Mouse (Mus musculus) gastrocnemius, postnatal 4 days (tissue): Measurements from ENCODE around the gene Zfp831. TPM values are rescaled to one million over a fixed set of nuclear protein-coding genes. Genes with fewer than 3 reads are reported as not detected.

Experiments used
- DNase-seq, 2 experiments: peaks; one replicate each; pipeline ENCODE4 v3.0.0; 2021 to 2022; ENCODE audit warnings: low spot score in 2 of 2, mixed read lengths in 2 of 2
- total RNA-seq, 2 experiments: library from RNA; stranded (reverse); gene quantifications; 2 replicates each; pipeline ENCODE4 v1.2.3; 2021

Zfp831 gene
- total RNA-seq, 2 experiments from 2014 or later, result 0.08 to 0.10 TPM

DNA sequence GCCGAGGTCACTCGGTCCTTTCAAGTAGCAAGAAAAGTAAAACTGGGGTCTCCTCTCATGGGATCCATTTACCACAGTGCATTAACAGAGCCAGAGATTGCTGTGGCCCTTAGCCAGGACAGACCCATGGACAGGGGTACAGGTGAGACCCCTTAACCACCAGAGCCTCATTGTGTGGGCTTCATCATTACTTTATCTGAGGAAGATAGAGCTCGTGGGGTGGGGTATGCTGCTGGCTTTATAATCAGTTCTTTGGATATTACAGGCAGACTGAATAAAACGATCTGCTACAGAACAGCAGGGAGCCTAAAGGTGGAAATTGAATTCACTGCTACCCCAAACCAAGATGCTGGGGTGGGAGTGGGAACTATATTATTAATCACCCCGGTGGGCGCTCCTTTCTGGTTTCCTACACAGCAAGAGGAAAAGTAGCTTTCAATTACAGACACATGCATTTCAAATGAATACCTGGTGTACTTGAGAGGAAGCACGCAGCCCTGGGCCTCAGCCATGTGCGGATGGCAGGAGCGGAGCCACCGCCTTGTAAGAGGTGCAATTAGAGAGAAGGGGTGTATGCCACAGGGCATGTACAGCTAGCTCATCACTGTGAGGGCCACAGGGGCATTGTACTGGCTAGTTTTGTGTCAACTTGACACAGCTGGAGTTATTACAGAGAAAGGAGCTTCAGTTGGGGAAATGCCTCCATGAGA lies 83.9 kb downstream of the Zfp831 start:
- no peak for DNase-seq

DNA sequence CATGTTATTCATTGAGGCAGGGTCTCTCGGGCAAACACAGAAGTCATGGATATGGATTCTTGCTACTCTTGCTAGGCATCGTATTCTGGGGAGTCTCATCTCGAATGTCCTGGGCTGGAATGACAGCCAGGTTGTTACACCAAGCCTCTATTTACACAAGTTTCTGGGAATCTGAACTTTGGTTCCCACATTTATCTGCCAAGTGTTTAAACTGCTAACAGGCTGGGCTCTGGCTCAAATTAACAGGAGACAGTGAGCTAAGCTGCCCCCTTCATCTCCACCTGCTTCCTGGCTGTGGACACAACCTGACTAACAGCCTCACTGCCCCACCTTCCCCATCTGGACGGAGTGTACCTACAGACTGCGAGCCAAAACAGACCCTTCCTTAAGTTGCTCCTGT lies 88.6 kb downstream of the Zfp831 start:
- DNase-seq, result no peak

DNA sequence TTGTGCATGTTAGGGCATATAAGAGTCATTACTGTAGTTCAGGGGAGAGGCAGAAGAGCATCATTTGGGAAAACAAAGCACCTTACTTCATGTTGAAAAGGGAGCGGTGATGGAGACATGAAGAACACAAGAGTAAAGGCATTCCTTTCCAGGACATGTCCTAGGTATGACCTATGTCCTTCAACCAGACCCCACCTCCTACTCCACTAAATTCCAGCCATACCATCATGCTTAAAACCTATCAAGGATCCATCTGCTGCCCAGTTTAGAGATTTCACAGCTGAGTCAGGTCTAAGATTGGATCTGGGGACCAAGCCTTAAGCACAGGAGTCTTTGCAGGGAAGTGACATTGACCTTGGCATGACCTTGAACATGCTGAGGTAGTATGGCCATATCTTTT lies 91.9 kb downstream of the Zfp831 start:
- DNase-seq, result no peak

DNA sequence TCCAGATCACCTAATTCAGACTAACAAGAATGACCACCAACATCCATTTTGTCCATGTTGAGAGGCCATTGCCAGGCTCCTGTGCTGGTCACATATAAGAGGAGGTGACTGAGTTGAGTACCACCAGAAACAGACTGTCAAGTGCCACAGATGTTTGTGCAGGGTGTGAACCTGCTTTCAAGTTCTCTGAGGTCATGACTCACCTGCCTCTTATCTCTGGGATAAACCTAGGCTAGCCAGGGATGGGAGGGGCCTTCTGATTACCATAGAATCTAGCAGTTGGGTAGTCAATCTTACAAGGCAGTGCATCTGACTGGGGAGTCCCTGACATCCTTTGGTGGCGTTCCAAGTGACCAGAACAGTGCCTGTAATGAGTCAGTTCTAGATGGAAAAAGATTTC lies 103.8 kb downstream of the Zfp831 start:
- no peak for DNase-seq

DNA sequence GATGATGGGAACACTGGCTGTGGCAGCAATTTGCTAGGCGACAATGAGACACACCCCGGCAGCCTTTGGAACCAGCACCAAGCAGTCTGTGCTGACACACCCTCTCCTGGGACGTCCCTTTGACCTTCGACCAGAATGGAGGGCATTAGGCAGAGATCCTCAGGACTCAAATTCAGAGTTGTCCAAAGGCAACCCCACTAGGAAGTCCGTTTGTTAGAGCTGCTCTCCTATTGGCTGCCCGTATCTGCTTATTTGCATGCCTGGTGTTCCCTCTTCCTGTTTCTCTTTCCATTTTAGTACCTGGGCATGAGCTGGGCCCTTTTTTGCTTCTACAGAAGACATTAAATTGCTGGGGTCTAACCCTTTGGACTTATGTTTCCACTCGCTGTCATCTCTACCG lies 105.0 kb downstream of the Zfp831 start:
- DNase-seq, result no peak

DNA sequence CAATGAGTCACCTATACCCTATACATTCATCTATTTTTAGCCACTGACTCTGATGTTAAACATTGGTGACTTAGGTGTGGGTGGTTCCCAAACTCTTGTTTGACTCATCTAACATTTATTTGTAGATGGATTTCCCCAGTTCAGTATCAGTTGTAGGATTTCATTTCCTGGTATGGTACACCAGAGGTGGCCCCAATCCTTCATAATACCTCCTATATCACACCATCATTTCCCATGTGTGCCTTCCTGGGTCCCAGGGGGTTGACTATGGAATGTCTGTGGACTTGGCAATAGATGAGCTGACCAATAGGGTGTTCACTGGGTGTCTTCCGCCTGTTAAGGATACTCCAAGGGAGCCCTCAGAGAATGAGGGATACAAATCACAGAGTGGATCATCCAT lies 109.9 kb downstream of the Zfp831 start:
- DNase-seq, result no peak

DNA sequence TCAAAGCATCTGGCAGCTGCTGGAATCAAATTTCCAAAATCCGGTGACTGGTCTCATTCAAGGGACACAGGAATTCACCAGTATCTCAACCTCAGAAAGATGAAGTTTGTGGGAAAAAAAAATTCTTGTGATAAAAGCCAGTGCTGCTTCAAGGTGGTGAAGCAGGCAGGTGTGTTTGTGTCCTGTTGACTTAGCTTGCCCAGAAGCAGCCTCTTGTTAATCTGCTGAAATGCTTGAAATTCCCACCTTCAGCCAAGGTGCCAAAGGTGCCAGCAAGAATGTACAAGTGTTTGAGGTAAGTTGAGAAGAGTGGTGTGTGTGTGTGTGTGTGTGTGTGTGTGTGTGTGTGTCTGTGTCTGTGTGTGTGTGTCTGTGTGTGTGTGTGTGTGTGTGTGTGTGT lies 110.9 kb downstream of the Zfp831 start:
- DNase-seq, result no peak

DNA sequence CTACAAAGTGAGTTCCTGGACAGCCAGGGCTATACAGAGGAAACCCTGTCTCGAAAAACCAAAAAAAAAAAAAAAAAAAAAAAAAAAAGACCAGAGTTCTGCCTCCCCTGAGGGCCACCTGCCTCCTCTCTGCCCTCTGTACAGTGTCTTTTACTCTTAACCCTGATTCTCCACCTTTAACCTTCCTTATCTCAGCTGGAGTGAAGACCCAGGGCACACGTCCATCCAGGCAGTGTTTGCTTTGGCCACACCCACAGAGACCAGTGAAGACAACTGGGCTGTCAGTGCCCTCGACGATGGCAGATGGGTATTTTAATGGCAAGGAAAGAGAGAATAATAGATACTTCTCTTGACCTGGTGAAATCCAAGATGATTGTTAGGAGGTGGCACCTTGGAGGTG lies 115.9 kb downstream of the Zfp831 start:
- DNase-seq, result no peak

Other genes with a start within 250 kb of the Zfp831 start
- 10 to 100 TPM; 58.8 to 77.5 TPM for gene Nelfcd, start 227.7 kb upstream of the Zfp831 start, total RNA-seq
- 10 to 100 TPM; 80.8 to 95.9 TPM for gene Ctsz, start 204.5 kb upstream of the Zfp831 start, total RNA-seq
- gene Tubb1, start 192.8 kb upstream of the Zfp831 start, total RNA-seq, result under 1 TPM; 0.26 to 0.52 TPM
- 100 to 1,000 TPM; 771 to 884 TPM for gene Atp5e, start 179.4 kb upstream of the Zfp831 start, total RNA-seq
- 10 to 100 TPM; 58.9 to 62.8 TPM for gene Prelid3b, start 170.5 kb upstream of the Zfp831 start, total RNA-seq
- 10 to 100 TPM; 14.2 to 16.1 TPM for gene Edn3, start 117.1 kb downstream of the Zfp831 start, total RNA-seq